Mouse (Mus musculus) liver, adult 2 months (tissue): ENCODE measurements around the gene E2f8. TPM values are rescaled to one million over a fixed set of nuclear protein-coding genes. Genes with fewer than 3 reads are reported as not detected.

Experiments
- DNase-seq: peaks from one replicate; pipeline ENCODE4 v3.0.0-alpha.2; 2011; ENCODE audit warnings: low read depth, low spot score; ENCODE audit errors: extremely low read depth
- H3K27ac ChIP-seq: fragments of 200-500 bp; replicated peaks from 2 replicates; pipeline ENCODE4 v1.5.1; 2012; ENCODE audit warnings: low read depth, mild to moderate bottlenecking, control low read depth, inconsistent platforms, low read length; ENCODE audit not compliant: insufficient read depth
- H3K27me3 ChIP-seq: fragments of 200-500 bp; 2 replicates; pipeline ENCODE4 v1.6.1; 2012; ENCODE audit warnings: mild to moderate bottlenecking, moderate library complexity, low read length, inconsistent platforms; ENCODE audit not compliant: control insufficient read depth, insufficient read depth
- H3K36me3 ChIP-seq: fragments of 200-500 bp; 2 replicates; pipeline ENCODE4 v1.6.1; 2012; ENCODE audit warnings: low read length, inconsistent platforms; ENCODE audit not compliant: control insufficient read depth, insufficient read depth
- H3K4me1 ChIP-seq: fragments of 200-500 bp; 2 replicates; pipeline ENCODE4 v1.6.1; 2011; ENCODE audit warnings: low read length; ENCODE audit not compliant: control insufficient read depth, insufficient read depth
- H3K4me3 ChIP-seq: fragments of 200-500 bp; 2 replicates; pipeline ENCODE4 v1.5.1; 2011; ENCODE audit warnings: low read depth, mild to moderate bottlenecking, control low read depth, low read length, moderate library complexity; ENCODE audit not compliant: insufficient read depth
- H3K79me2 ChIP-seq: fragments of 200-500 bp; 2 replicates; pipeline ENCODE4 v1.6.1; 2012; ENCODE audit warnings: inconsistent platforms, mild to moderate bottlenecking, low read length, moderate library complexity; ENCODE audit not compliant: control insufficient read depth, insufficient read depth
- H3K9ac ChIP-seq: fragments of 200-500 bp; 2 replicates; pipeline ENCODE4 v1.6.1; 2012; ENCODE audit warnings: low read depth, mild to moderate bottlenecking, control low read depth, inconsistent platforms, low read length
- CTCF ChIP-seq: fragments of 200-500 bp; IDR thresholded peaks from 2 replicates; pipeline ENCODE4 v1.5.1; 2011; ENCODE audit warnings: low read depth, low read length, control low read depth
- POLR2A ChIP-seq: fragments of 200-500 bp; IDR thresholded peaks from 2 replicates; pipeline ENCODE4 v1.6.1; 2011; ENCODE audit warnings: low read length, control low read depth; ENCODE audit not compliant: insufficient read depth; ENCODE audit errors: extremely low read depth
- WGBS: fragments of 180-500 bp; shearing (Covaris S2); methylation state at CpG from one replicate; pipeline ENCODE4 v1.1.7; 2018; 5-methylcytosine and 5-hydroxymethylcytosine counted together
- polyA plus RNA-seq: library from polyadenylated mRNA; depleted of rRNA; stranded (reverse); fragments of >200 nt; gene quantifications from 2 replicates; pipeline ENCODE4 v1.2.3, GENCODE M21; 2012; rRNA removed
- total RNA-seq: library from RNA; depleted of rRNA; stranded (reverse); fragments of >200 nt; gene quantifications from 2 replicates; pipeline ENCODE4 v1.2.3, GENCODE M21; 2014; rRNA removed

Gene E2f8
- total RNA-seq (0.83 and 1.1 TPM in 2 replicates), polyA plus RNA-seq (1.3 and 2.6 TPM in 2 replicates)

DNA sequence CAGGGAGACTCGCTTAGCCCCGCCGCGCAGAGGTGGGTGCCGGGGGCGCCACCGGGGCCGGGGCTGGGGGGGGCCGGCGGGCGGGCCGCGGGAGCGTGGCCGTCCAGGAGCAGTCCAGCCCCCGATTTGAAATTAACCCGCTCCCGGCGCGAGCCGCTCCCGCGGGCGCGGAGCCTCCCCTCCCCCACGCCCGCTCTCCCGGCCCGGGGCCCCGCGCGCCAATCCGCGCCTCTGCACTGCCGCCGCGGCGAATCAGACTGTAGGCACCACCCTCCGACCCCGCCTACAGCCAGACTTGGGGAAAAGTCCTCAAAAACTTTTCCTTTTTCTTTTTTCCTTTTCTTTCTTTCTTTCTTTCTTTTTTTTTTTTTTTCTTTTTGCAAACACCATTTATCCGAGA is at the start of gene E2f8:
E2f8 (minus strand) TSS at position 111 of the 400 bp plus-strand sequence.
- Histone ChIP-seq H3K79me2 (peaks cover 3% of the 10 kb centered on the region; the same call in 1 of the 2 replicates), H3K36me3 (no peaks in the 10 kb centered on the region), H3K4me1 (peaks cover 26% of the 10 kb centered on the region), H3K27me3 (no peaks in the 10 kb centered on the region), H3K27ac (peak within 1 kb of the TSS; percentile 82), H3K4me3 (peak within 1 kb of the TSS; percentile 72), H3K9ac (peak within 1 kb of the TSS; percentile 86)
- no peak for TF ChIP-seq CTCF
- TF ChIP-seq POLR2A: no peak
- DNase-seq: peak; percentile 43
- under 1% methylated on average over 40 of the region's 41 CpGs for WGBS

DNA sequence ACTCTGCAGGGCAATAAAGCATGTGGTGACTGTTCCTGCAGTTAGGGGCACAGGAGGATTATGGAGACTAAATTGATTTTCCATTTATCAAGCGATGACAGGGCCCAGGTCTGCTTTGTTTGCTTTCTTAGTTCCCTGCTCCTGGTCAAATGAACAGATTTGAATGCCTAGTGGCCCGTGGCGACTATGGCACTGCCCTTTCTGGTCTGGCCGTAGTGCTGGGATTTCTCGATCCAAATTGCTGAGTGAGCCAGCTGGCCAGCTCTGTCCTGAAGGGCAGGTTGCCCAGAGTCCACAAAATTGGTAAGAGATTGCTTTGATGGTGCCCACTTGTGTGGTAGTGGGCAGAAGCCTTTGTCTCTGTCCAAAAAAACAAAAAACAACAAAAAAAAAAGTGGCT is 49.0 kb upstream of the E2f8 start:
- peaks cover 10% of the 10 kb centered on the region for H3K4me1 ChIP-seq
- no peaks in the 10 kb centered on the region for H3K36me3 ChIP-seq
- no peaks in the 10 kb centered on the region for H3K27me3 ChIP-seq
- no peaks in the 10 kb centered on the region for H3K79me2 ChIP-seq
- no peak overlapping the region for H3K4me3 ChIP-seq
- TF ChIP-seq CTCF: no peak; the same call in 1 of the 2 replicates
- no peak overlapping the region for H3K27ac ChIP-seq
- peak; percentile 94 for DNase-seq
- WGBS: 18% methylated on average over 5 of the region's 5 CpGs
- no peak overlapping the region for H3K9ac ChIP-seq

- H3K36me3 ChIP-seq: no peaks in the 10 kb centered on the region
These were observed 47.0 kb upstream of the E2f8 start for GRCm38 (mm10) chr7:48928364-48928763.

GRCm38 (mm10) chr7:48925214-48925613 is 43.8 kb upstream of the E2f8 start:
- no peak for TF ChIP-seq CTCF
- no peak for TF ChIP-seq POLR2A
- WGBS: 63% methylated on average over 3 of the region's 3 CpGs
- peak; percentile 45 for DNase-seq

More at GRCm38 (mm10) chr7:48928364-48928763, 47.0 kb upstream of the E2f8 start:
- no peaks in the 10 kb centered on the region for H3K79me2 ChIP-seq
- no peaks in the 10 kb centered on the region for H3K27me3 ChIP-seq
- peaks cover 4% of the 10 kb centered on the region; the same call in 1 of the 2 replicates for H3K4me1 ChIP-seq
- no peak overlapping the region for H3K4me3 ChIP-seq
- no peak overlapping the region for H3K9ac ChIP-seq
- WGBS: 8% methylated on average over 3 of the region's 3 CpGs
- DNase-seq: peak; percentile 40
- H3K27ac ChIP-seq: no peak overlapping the region
- TF ChIP-seq CTCF: peak; percentile 86
- no peak for TF ChIP-seq POLR2A

GRCm38 (mm10) chr7:48923620-48924019 is 42.2 kb upstream of the E2f8 start:
- H3K27me3 ChIP-seq: no peaks in the 10 kb centered on the region
- TF ChIP-seq CTCF (no peak), POLR2A (no peak)
- H3K36me3 ChIP-seq: no peaks in the 10 kb centered on the region
- H3K79me2 ChIP-seq: no peaks in the 10 kb centered on the region
- H3K4me3 ChIP-seq: no peak overlapping the region
- WGBS: 82% methylated on average over 10 of the region's 10 CpGs
- no peak overlapping the region for H3K27ac ChIP-seq
- DNase-seq: no peak
- H3K4me1 ChIP-seq: peaks cover 3% of the 10 kb centered on the region; the same call in 1 of the 2 replicates
- no peak overlapping the region for H3K9ac ChIP-seq

More at GRCm38 (mm10) chr7:48925214-48925613, 43.8 kb upstream of the E2f8 start:
- Histone ChIP-seq H3K9ac (no peak overlapping the region), H3K27me3 (no peaks in the 10 kb centered on the region), H3K36me3 (no peaks in the 10 kb centered on the region), H3K79me2 (no peaks in the 10 kb centered on the region), H3K4me3 (no peak overlapping the region), H3K4me1 (peaks cover 4% of the 10 kb centered on the region; the same call in 1 of the 2 replicates), H3K27ac (peak overlapping the region; percentile 79)

DNA sequence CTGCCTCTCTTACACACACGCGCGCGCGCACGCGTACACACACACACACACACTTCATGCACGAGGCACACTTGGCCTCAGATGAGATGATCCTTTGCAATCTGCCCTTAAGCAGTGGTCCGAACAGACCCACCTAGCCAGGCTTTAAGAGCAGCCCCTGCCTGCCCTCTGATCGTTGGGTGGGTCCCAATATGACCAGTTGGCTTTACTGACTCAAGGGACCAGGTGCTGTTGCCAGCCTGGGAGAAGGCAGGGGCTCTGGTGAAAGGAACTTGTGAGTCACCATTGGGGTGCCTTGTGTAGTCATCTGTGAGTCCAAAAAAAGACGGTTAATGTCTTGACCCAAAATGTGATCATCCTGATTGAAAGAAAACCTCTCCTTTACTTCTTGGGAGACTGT is 37.0 kb upstream of the E2f8 start:
- Histone ChIP-seq H3K27ac (no peak overlapping the region), H3K9ac (no peak overlapping the region), H3K27me3 (no peaks in the 10 kb centered on the region), H3K4me3 (no peak overlapping the region), H3K4me1 (peaks cover 4% of the 10 kb centered on the region; the same call in 1 of the 2 replicates), H3K79me2 (no peaks in the 10 kb centered on the region), H3K36me3 (no peaks in the 10 kb centered on the region)
- no peak for TF ChIP-seq POLR2A
- no peak for TF ChIP-seq CTCF
- no peak for DNase-seq
- WGBS: 37% methylated on average over 11 of the region's 11 CpGs
